Mouse (Mus musculus) myocyte (in vitro differentiated cells): ENCODE results near the gene Gm7075. TPM values are rescaled to one million over a fixed set of nuclear protein-coding genes. Genes with fewer than 3 reads are reported as not detected.
"Not testable (repeated sequence)": the region's sequence is repeated elsewhere in the genome, so short reads cannot be mapped to it uniquely, and the experiment has no call there.

Source experiments
- H3K27me3 ChIP-seq: one replicate; pipeline ENCODE4 v1.6.1; 2011; ENCODE audit not compliant: control insufficient read depth, insufficient read depth, insufficient read length
- H3K36me3 ChIP-seq: one replicate; pipeline ENCODE4 v1.6.1; 2011; ENCODE audit not compliant: control insufficient read depth, insufficient read depth
- H3K4me2 ChIP-seq: one replicate; pipeline ENCODE4 v1.6.1; 2011; ENCODE audit warnings: low read depth, control low read depth
- H3K4me3 ChIP-seq: one replicate; pipeline ENCODE4 v1.5.1; 2011; ENCODE audit warnings: mild to moderate bottlenecking, control low read depth, moderate library complexity
- H3K79me2 ChIP-seq: one replicate; pipeline ENCODE4 v1.6.1; 2011; ENCODE audit not compliant: control insufficient read depth, insufficient read depth
- H3ac ChIP-seq: one replicate; pipeline ENCODE4 v1.6.1; 2011; ENCODE audit not compliant: control insufficient read depth, insufficient read length
- CEBPB ChIP-seq: IDR thresholded peaks from 2 replicates; pipeline ENCODE4 v1.6.1; 2011; ENCODE audit warnings: mild to moderate bottlenecking, moderate library complexity; ENCODE audit not compliant: poor library complexity, insufficient read depth, severe bottlenecking
- E2F4 ChIP-seq: IDR thresholded peaks from one replicate; pipeline ENCODE4 v1.6.1; 2011; ENCODE audit warnings: mild to moderate bottlenecking, control low read depth, moderate library complexity; ENCODE audit not compliant: insufficient read depth
- MAX ChIP-seq: IDR thresholded peaks from one replicate; pipeline ENCODE4 v1.6.1; 2011; ENCODE audit warnings: low read depth, mild to moderate bottlenecking, control low read depth
- MYOD1 ChIP-seq, 3 experiments: IDR thresholded peaks; one replicate each; pipeline ENCODE4 v1.6.1; 2011; ENCODE audit warnings: control low read depth in 2 of 3, low read depth in 2 of 3, mild to moderate bottlenecking in 2 of 3, moderate library complexity in 1 of 3; ENCODE audit not compliant: insufficient read length in 2 of 3, control insufficient read depth in 1 of 3
- MYOG ChIP-seq, 3 experiments: IDR thresholded peaks; one replicate each; pipeline ENCODE4 v1.6.1; 2011; ENCODE audit warnings: control low read depth in 2 of 3, low read depth in 2 of 3, mild to moderate bottlenecking in 2 of 3; ENCODE audit not compliant: insufficient read length in 2 of 3, control insufficient read depth in 1 of 3, insufficient read depth in 1 of 3
- POLR2A ChIP-seq: IDR thresholded peaks from one replicate; pipeline ENCODE4 v1.6.1; 2011; ENCODE audit warnings: low read depth, mild to moderate bottlenecking, control low read depth, moderate library complexity; ENCODE audit not compliant: insufficient read length
- POLR2AphosphoS2 ChIP-seq: IDR thresholded peaks from one replicate; pipeline ENCODE4 v1.6.1; 2011; ENCODE audit warnings: low read depth, control low read depth; ENCODE audit not compliant: insufficient read length
- REST ChIP-seq: IDR thresholded peaks from one replicate; pipeline ENCODE4 v1.6.1; 2011; ENCODE audit warnings: mild to moderate bottlenecking, control low read depth, moderate library complexity; ENCODE audit not compliant: insufficient read depth, insufficient read length
- SRF ChIP-seq: IDR thresholded peaks from one replicate; pipeline ENCODE4 v1.6.1; 2011; ENCODE audit warnings: low read depth; ENCODE audit not compliant: control insufficient read depth, insufficient read length
- TCF12 ChIP-seq: IDR thresholded peaks from one replicate; pipeline ENCODE4 v1.6.1; 2011; ENCODE audit warnings: mild to moderate bottlenecking, control low read depth; ENCODE audit not compliant: poor library complexity, insufficient read depth, severe bottlenecking
- TCF3 ChIP-seq: IDR thresholded peaks from one replicate; pipeline ENCODE4 v1.6.1; 2011; ENCODE audit warnings: low read depth, control low read depth; ENCODE audit not compliant: insufficient read length
- USF1 ChIP-seq: IDR thresholded peaks from one replicate; pipeline ENCODE4 v1.6.1; 2011; ENCODE audit warnings: low read depth, mild to moderate bottlenecking, control low read depth, moderate library complexity
- polyA plus RNA-seq: library from polyadenylated mRNA; unstranded; fragments of >200 nt; fragmentation: generic; extraction: Trizol; gene quantifications from one replicate; pipeline ENCODE4 v1.2.1, GENCODE M21; 2012; ENCODE audit warnings: missing spikeins

Gene Gm7075
- polyA plus RNA-seq, 1 experiment = not detected

GRCm38 (mm10) chr10:63415850-63416249 lies 5.7 kb downstream of the Gm7075 start:
- no peak overlapping the region for H3ac ChIP-seq
- no peak for TF ChIP-seq TCF12
- no peak for TF ChIP-seq POLR2A
- TF ChIP-seq E2F4 = no peak
- TF ChIP-seq CEBPB = no peak
- TF ChIP-seq USF1 = no peak
- H3K4me2 ChIP-seq = no peak overlapping the region
- H3K4me3 ChIP-seq = no peak overlapping the region
- no peaks in the 10 kb centered on the region for H3K36me3 ChIP-seq
- H3K79me2 ChIP-seq = no peaks in the 10 kb centered on the region
- no peaks in the 10 kb centered on the region for H3K27me3 ChIP-seq

- Histone ChIP-seq H3K4me2 (no peak overlapping the region), H3K79me2 (no peaks in the 10 kb centered on the region), H3K4me3 (no peak overlapping the region), H3ac (no peak overlapping the region), H3K27me3 (no peaks in the 10 kb centered on the region), H3K36me3 (no peaks in the 10 kb centered on the region)
- no peak for TF ChIP-seq MYOD1 (IDR thresholded peaks at IDR 0.05; ENCODE audit: control insufficient read depth in 1 of 3, insufficient read length in 2 of 3, low read depth in 2 of 3)
- no peak for TF ChIP-seq SRF
- TF ChIP-seq CEBPB = no peak
- TF ChIP-seq USF1 = no peak
- no peak for TF ChIP-seq POLR2AphosphoS2
- no peak for TF ChIP-seq MYOG (IDR thresholded peaks at IDR 0.05; ENCODE audit: control insufficient read depth in 1 of 3, insufficient read depth in 1 of 3, insufficient read length in 2 of 3, low read depth in 2 of 3)
- no peak for TF ChIP-seq MAX
- TF ChIP-seq TCF12 = no peak
- no peak for TF ChIP-seq TCF3
- TF ChIP-seq REST = no peak
- no peak for TF ChIP-seq POLR2A
- TF ChIP-seq E2F4 = no peak
These were observed 6.3 kb downstream of the Gm7075 start for GRCm38 (mm10) chr10:63415287-63415686.

- no peak overlapping the region for H3ac ChIP-seq
- H3K79me2 ChIP-seq = no peaks in the 10 kb centered on the region
- no peak for TF ChIP-seq TCF12
- no peak for TF ChIP-seq MYOD1 (IDR thresholded peaks at IDR 0.05; ENCODE audit: control insufficient read depth in 1 of 3, insufficient read length in 2 of 3, low read depth in 2 of 3)
- TF ChIP-seq POLR2A = no peak
- TF ChIP-seq E2F4 = no peak
- TF ChIP-seq MYOG (IDR thresholded peaks at IDR 0.05; ENCODE audit: control insufficient read depth in 1 of 3, insufficient read depth in 1 of 3, insufficient read length in 2 of 3, low read depth in 2 of 3) = no peak
- TF ChIP-seq MAX = no peak
- TF ChIP-seq POLR2AphosphoS2 = no peak
- TF ChIP-seq REST = no peak
- no peak for TF ChIP-seq CEBPB
- no peak for TF ChIP-seq SRF
- TF ChIP-seq TCF3 = no peak
- no peak for TF ChIP-seq USF1
- H3K27me3 ChIP-seq = no peaks in the 10 kb centered on the region
- H3K36me3 ChIP-seq = no peaks in the 10 kb centered on the region
- no peak overlapping the region for H3K4me2 ChIP-seq
- no peak overlapping the region for H3K4me3 ChIP-seq
These were observed 8.8 kb downstream of the Gm7075 start for GRCm38 (mm10) chr10:63412756-63413155.

- H3K27me3 ChIP-seq, H3K4me3 ChIP-seq, H3K36me3 ChIP-seq, H3K79me2 ChIP-seq, H3K4me2 ChIP-seq, H3ac ChIP-seq: not testable (repeated sequence)
These were observed 9.9 kb downstream of the Gm7075 start for GRCm38 (mm10) chr10:63411674-63412073.

GRCm38 (mm10) chr10:63410162-63410956 lies 11.2 kb downstream of the Gm7075 start:
- no peak overlapping the region for H3K4me2 ChIP-seq
- H3K36me3 ChIP-seq = no peaks in the 10 kb centered on the region
- H3K27me3 ChIP-seq = no peaks in the 10 kb centered on the region
- H3ac ChIP-seq = no peak overlapping the region
- no peak overlapping the region for H3K4me3 ChIP-seq
- TF ChIP-seq TCF3 (no peak), CEBPB (peak; percentile 54; the same call in 1 of the 2 replicates), E2F4 (no peak), USF1 (no peak)
- no peaks in the 10 kb centered on the region for H3K79me2 ChIP-seq

GRCm38 (mm10) chr10:63403636-63404035 lies 18.0 kb downstream of the Gm7075 start:
- Histone ChIP-seq H3ac (no peak overlapping the region), H3K79me2 (no peaks in the 10 kb centered on the region), H3K27me3 (no peaks in the 10 kb centered on the region), H3K4me3 (no peak overlapping the region), H3K4me2 (no peak overlapping the region), H3K36me3 (no peaks in the 10 kb centered on the region)
- TF ChIP-seq MAX (no peak), SRF (no peak), TCF12 (no peak), CEBPB (no peak), POLR2A (no peak), POLR2AphosphoS2 (no peak)
